Comparison of ENCODE assay signal across 21 mouse cellular contexts in genomic region chr13:103973977-103974376, GRCm38 (mm10). TPM values are rescaled to one million over a fixed set of nuclear protein-coding genes. Genes with fewer than 3 reads are reported as not detected.
A peak's percentile ranks its signal among the peaks of the same experiment; 100 is the strongest.
DNase-seq lines count a peak whose midpoint lies in the region; ATAC-seq and TF ChIP-seq lines count a peak whose summit lies in the region.
"Had no signal": no experiment of that assay in that cellular context is flagged by ENCODE, and none has a peak within 500 bp of the region (broad histone marks: within the 10 kb centered on the region; RNA-seq: fewer than 3 reads in every experiment).

No protein-coding gene starts in this region.

- no peak for TF ChIP-seq EP300 in stomach, postnatal 0 days (optimal IDR thresholded peaks at IDR 0.05)

- TF ChIP-seq CTCF in kidney, postnatal 0 days (IDR thresholded peaks at IDR 0.05; ENCODE audit: low read depth), result no peak
- no peak for TF ChIP-seq CTCF in stomach, postnatal 0 days (IDR thresholded peaks at IDR 0.05; ENCODE audit: low read depth)

- peak; percentile 28 for DNase-seq in kidney, postnatal 0 days (ENCODE audit: low spot score)
- no peak for DNase-seq in kidney, adult 8-10 months
- peak; percentile 38 for DNase-seq in stomach, postnatal 0 days (ENCODE audit: low spot score)
- no peak for DNase-seq in embryo, embryonic 10.5 days (ENCODE audit: low spot score)
- no peak for DNase-seq in frontal cortex, postnatal 36 days (ENCODE audit: low spot score in 2 of 2)
- DNase-seq: adrenal gland, adult 2 months; cerebellum, adult 9-11 months; embryo, embryonic 11 days; heart, postnatal 4 days; kidney, adult 11 months; kidney, postnatal 10 days; layer of hippocampus, postnatal 36 days; retina, postnatal 1 day; thymus, postnatal 4 days had no signal

- no peak overlapping the region for H3K9ac ChIP-seq in kidney, postnatal 0 days (ENCODE audit: low read depth, low read length)
- no peak overlapping the region for H3K9ac ChIP-seq in stomach, postnatal 0 days (ENCODE audit: low read length)
- no peak overlapping the region for H3K9ac ChIP-seq in forebrain, embryonic 15.5 days (replicated peaks)
- H3K9ac ChIP-seq: liver, embryonic 15.5 days had no signal

- no peak overlapping the region for H3K4me3 ChIP-seq in kidney, postnatal 0 days (replicated peaks; ENCODE audit: low read depth, low read length)
- H3K4me3 ChIP-seq in stomach, postnatal 0 days (ENCODE audit: low read depth, low read length), result no peak overlapping the region
- no peak overlapping the region for H3K4me3 ChIP-seq in forebrain, embryonic 15.5 days
- H3K4me3 ChIP-seq: liver, embryonic 15.5 days had no signal

- WGBS in kidney, postnatal 0 days, result 53% methylated on average over 5 of the region's 5 CpGs
- whole genome bisulfite sequencing in stomach, postnatal 0 days, result 31% methylated on average over 5 of the region's 5 CpGs
- WGBS in forebrain, embryonic 15.5 days, result 87% methylated on average over 5 of the region's 5 CpGs

- no peaks in the 10 kb centered on the region for H3K36me3 ChIP-seq in kidney, postnatal 0 days (ENCODE audit: insufficient read depth, low read length)
- H3K36me3 ChIP-seq in stomach, postnatal 0 days (ENCODE audit: control insufficient read depth, insufficient read depth, low read length), result no peaks in the 10 kb centered on the region
- no peaks in the 10 kb centered on the region for H3K36me3 ChIP-seq in forebrain, embryonic 15.5 days
- H3K36me3 ChIP-seq: liver, embryonic 15.5 days had no signal

- no peak overlapping the region for H3K4me2 ChIP-seq in kidney, postnatal 0 days (ENCODE audit: low read length)
- no peak overlapping the region for H3K4me2 ChIP-seq in stomach, postnatal 0 days (replicated peaks; ENCODE audit: low read depth)
- no peak overlapping the region for H3K4me2 ChIP-seq in forebrain, embryonic 15.5 days (replicated peaks)
- H3K4me2 ChIP-seq: liver, embryonic 15.5 days had no signal

- no peak for ATAC-seq in kidney, postnatal 0 days (replicated peaks; ENCODE audit: low FRiP score, low read depth)
- peak; percentile 98 for ATAC-seq in granulocyte monocyte progenitor cell, adult 5-6 weeks (replicated peaks; ENCODE audit: poor library complexity, severe bottlenecking)
- peak; percentile 98 for ATAC-seq in megakaryocyte, adult 5-6 weeks (ENCODE audit: poor library complexity, severe bottlenecking)
- ATAC-seq in stomach, postnatal 0 days (ENCODE audit: low FRiP score, low TSS enrichment), result no peak
- ATAC-seq in forebrain, embryonic 15.5 days (replicated peaks), result no peak
- ATAC-seq: forebrain, embryonic 16.5 days; hindbrain, embryonic 16.5 days had no signal

- H3K9me3 ChIP-seq in kidney, postnatal 0 days (replicated peaks; ENCODE audit: low read length), result no peaks in the 10 kb centered on the region
- H3K9me3 ChIP-seq in stomach, postnatal 0 days (ENCODE audit: control insufficient read depth, low read length), result no peaks in the 10 kb centered on the region
- no peaks in the 10 kb centered on the region for H3K9me3 ChIP-seq in forebrain, embryonic 15.5 days
- H3K9me3 ChIP-seq: liver, embryonic 15.5 days had no signal

- no peaks in the 10 kb centered on the region for H3K27me3 ChIP-seq in kidney, postnatal 0 days (ENCODE audit: insufficient read depth, low read length)
- H3K27me3 ChIP-seq in stomach, postnatal 0 days (ENCODE audit: control insufficient read depth, insufficient read depth, low read length), result no peaks in the 10 kb centered on the region
- no peaks in the 10 kb centered on the region for H3K27me3 ChIP-seq in forebrain, embryonic 15.5 days
- H3K27me3 ChIP-seq: CH12.LX; liver, embryonic 15.5 days had no signal

- H3K27ac ChIP-seq in kidney, postnatal 0 days, result no peak overlapping the region
- H3K27ac ChIP-seq in stomach, postnatal 0 days (replicated peaks), result no peak overlapping the region
- H3K27ac ChIP-seq in forebrain, embryonic 15.5 days (replicated peaks), result no peak overlapping the region
- H3K27ac ChIP-seq: liver, embryonic 15.5 days had no signal

- no peaks in the 10 kb centered on the region for H3K4me1 ChIP-seq in kidney, postnatal 0 days (replicated peaks; ENCODE audit: insufficient read depth, low read length)
- no peaks in the 10 kb centered on the region; the same call in 1 of the 2 replicates for H3K4me1 ChIP-seq in stomach, postnatal 0 days (replicated peaks; ENCODE audit: control insufficient read depth, insufficient read depth)
- H3K4me1 ChIP-seq in forebrain, embryonic 15.5 days, result 0 out of 2 replicates have a peak, but pooled peaks cover 6% of the 10 kb centered on the region
- H3K4me1 ChIP-seq: liver, embryonic 15.5 days had no signal

RNA-seq across cellular contexts. Expression of gene Erbin, which starts 53.7 kb away (rescaled TPM):
- polyA plus RNA-seq in kidney, postnatal 0 days (2015; fragmentation: Nextera tagmentation; extraction: Ambion mirVana), result 24.7 and 25.9 TPM in 2 replicates
- 63.9 and 67.0 TPM in 2 replicates for total RNA-seq in granulocyte monocyte progenitor cell, adult 5-6 weeks (2014; fragmentation: Nextera tagmentation)
- 83.1 and 89.0 TPM in 2 replicates for total RNA-seq in granulocyte monocyte progenitor cell, adult 5-6 weeks (2017)
- 85.4 and 98.6 TPM in 2 replicates for total RNA-seq in megakaryocyte, adult 5-6 weeks (2015)
- total RNA-seq in megakaryocyte, adult 5-6 weeks (2017), result 84.8 and 96.9 TPM in 2 replicates
- polyA plus RNA-seq in stomach, postnatal 0 days (2015; fragmentation: Nextera tagmentation; extraction: Ambion mirVana), result 15.7 and 16.1 TPM in 2 replicates
- polyA plus RNA-seq in forebrain, embryonic 15.5 days (2015; fragmentation: Nextera tagmentation; extraction: Ambion mirVana), result 9.8 and 10.9 TPM in 2 replicates

Comparison
In these comparisons a context has a peak if more than half of its experiments do, and no peak if none do; other contexts are left out.
1. DNase-seq: peak in kidney, postnatal 0 days (single experiment) and stomach, postnatal 0 days (single experiment); none in kidney, adult 8-10 months (0 of 2), embryo, embryonic 10.5 days (single experiment) and frontal cortex, postnatal 36 days (0 of 2).
2. ATAC-seq: peak in granulocyte monocyte progenitor cell, adult 5-6 weeks (single experiment) and megakaryocyte, adult 5-6 weeks (single experiment); none in kidney, postnatal 0 days (single experiment), stomach, postnatal 0 days (single experiment) and forebrain, embryonic 15.5 days (single experiment).